Mouse (Mus musculus) induced T-regulatory cell, adult 2 months (primary cell): Measurements from ENCODE around the gene Apc2.
"Not testable (repeated sequence)": the region's sequence is repeated elsewhere in the genome, so short reads cannot be mapped to it uniquely, and the experiment has no call there.

Experiments
- DNase-seq: peaks from one replicate; pipeline ENCODE4 v3.0.0-alpha.2; 2012; ENCODE audit warnings: low read depth

Gene Apc2

GRCm38 (mm10) chr10:80295618-80296425, at the start of gene Apc2:
TSS of gene Apc2 (plus strand) at chr10:80295977.
- DNase-seq: peak; percentile 87

- DNase-seq: peak; percentile 34
Observed at GRCm38 (mm10) chr10:80247849-80248248, 47.9 kb upstream of the Apc2 start.

- DNase-seq: not testable (repeated sequence)
Observed at GRCm38 (mm10) chr10:80248437-80248836, 47.3 kb upstream of the Apc2 start.

- peak; percentile 98 for DNase-seq
Observed at GRCm38 (mm10) chr10:80248971-80249640, 46.7 kb upstream of the Apc2 start, which contains the start of gene Ndufs7. TSS of gene Ndufs7 (plus strand) at chr10:80249121.

- DNase-seq: no peak
Observed at GRCm38 (mm10) chr10:80250059-80250458, 45.7 kb upstream of the Apc2 start.

GRCm38 (mm10) chr10:80250573-80250972, 45.2 kb upstream of the Apc2 start:
- DNase-seq: no peak

- no peak for DNase-seq
Observed at GRCm38 (mm10) chr10:80252011-80252410, 43.8 kb upstream of the Apc2 start.

- DNase-seq: no peak
Observed at GRCm38 (mm10) chr10:80252493-80253274, 43.1 kb upstream of the Apc2 start.

GRCm38 (mm10) chr10:80253551-80253950, 42.2 kb upstream of the Apc2 start:
- no peak for DNase-seq

- no peak for DNase-seq
Observed at GRCm38 (mm10) chr10:80254331-80255297, 41.2 kb upstream of the Apc2 start.

GRCm38 (mm10) chr10:80255881-80256535, 39.8 kb upstream of the Apc2 start:
- DNase-seq: no peak

- DNase-seq: no peak
Observed at GRCm38 (mm10) chr10:80257936-80258335, 37.8 kb upstream of the Apc2 start.

GRCm38 (mm10) chr10:80258752-80259462, 36.9 kb upstream of the Apc2 start:
- DNase-seq: no peak

GRCm38 (mm10) chr10:80259463-80259805, 36.3 kb upstream of the Apc2 start:
- no peak for DNase-seq

- DNase-seq: peak; percentile 14
Observed at GRCm38 (mm10) chr10:80259861-80260641, 35.7 kb upstream of the Apc2 start.

- DNase-seq: peak; percentile 97
Observed at GRCm38 (mm10) chr10:80260642-80261584, 34.9 kb upstream of the Apc2 start, which contains the start of the genes Gamt and Dazap1. TSS of gene Gamt (minus strand) at chr10:80261012. TSS of gene Dazap1 (plus strand) at chr10:80261486.

- peak; percentile 90 for DNase-seq
Observed at GRCm38 (mm10) chr10:80261585-80261968, 34.2 kb upstream of the Apc2 start.

- DNase-seq: no peak
Observed at GRCm38 (mm10) chr10:80262169-80262568, 33.6 kb upstream of the Apc2 start.
